ENCODE assay signal across 18 mouse cellular contexts in genomic region chr19:55774824-55775223, GRCm38 (mm10). TPM values are rescaled to one million over a fixed set of nuclear protein-coding genes. Genes with fewer than 3 reads are reported as not detected.
A peak's percentile ranks its signal among the peaks of the same experiment; 100 is the strongest.
DNase-seq lines count a peak whose midpoint lies in the region; ATAC-seq and TF ChIP-seq lines count a peak whose summit lies in the region.
"Had no signal": no experiment of that assay in that cellular context is flagged by ENCODE, and none has a peak within 500 bp of the region (broad histone marks: within the 10 kb centered on the region; RNA-seq: fewer than 3 reads in every experiment).

No protein-coding gene starts in this region.

- no peak for ATAC-seq in kidney, embryonic 16.5 days (ENCODE audit: low FRiP score, low TSS enrichment)
- ATAC-seq in granulocyte monocyte progenitor cell, adult 5-6 weeks (replicated peaks; ENCODE audit: poor library complexity, severe bottlenecking) = peak; percentile 93
- no peak for ATAC-seq in stomach, embryonic 16.5 days (ENCODE audit: insufficient read depth, low FRiP score)

- H3K27me3 ChIP-seq in kidney, embryonic 16.5 days (ENCODE audit: insufficient read depth, low read length) = no peaks in the 10 kb centered on the region
- no peaks in the 10 kb centered on the region for H3K27me3 ChIP-seq in stomach, embryonic 16.5 days (ENCODE audit: control insufficient read depth, insufficient read depth, low read length)
- H3K27me3 ChIP-seq: kidney, embryonic 15.5 days had no signal

- TF ChIP-seq CTCF in layer of hippocampus, adult 2 months (conservative IDR thresholded peaks at IDR 0.05) = no peak

- no peak for DNase-seq in kidney, postnatal 36 days
- DNase-seq in MEL-GATA-1-ER (ENCODE audit: extremely low read depth, low read depth) = peak; percentile 10
- DNase-seq in heart, postnatal 25 days (ENCODE audit: low spot score) = no peak
- no peak for DNase-seq in layer of hippocampus, adult 2 months (ENCODE audit: low spot score in 2 of 2)
- DNase-seq: adrenal gland, adult 8-10 months; cerebellum, adult 9-10 months; gastrocnemius, postnatal 10 days; heart, postnatal 14 days; layer of hippocampus, adult 9-11 months; midbrain, embryonic 14.5 days; right cerebral cortex, postnatal 4 days; thymus, postnatal 14 days had no signal

- no peak overlapping the region for H3K4me3 ChIP-seq in kidney, embryonic 16.5 days (ENCODE audit: low read length)
- H3K4me3 ChIP-seq in stomach, embryonic 16.5 days (replicated peaks; ENCODE audit: low read length) = no peak overlapping the region
- no peak overlapping the region for H3K4me3 ChIP-seq in layer of hippocampus, adult 2 months
- H3K4me3 ChIP-seq: heart, embryonic 10.5 days; kidney, embryonic 15.5 days; neural tube, embryonic 13.5 days had no signal

- no peak overlapping the region for H3K4me2 ChIP-seq in kidney, embryonic 16.5 days (replicated peaks; ENCODE audit: low read depth, low read length)
- H3K4me2 ChIP-seq in stomach, embryonic 16.5 days (ENCODE audit: low read depth, low read length) = no peak overlapping the region
- H3K4me2 ChIP-seq: kidney, embryonic 15.5 days; neural tube, embryonic 13.5 days had no signal

- no peaks in the 10 kb centered on the region for H3K36me3 ChIP-seq in kidney, embryonic 16.5 days (ENCODE audit: insufficient read depth, low read length)
- no peaks in the 10 kb centered on the region for H3K36me3 ChIP-seq in stomach, embryonic 16.5 days (ENCODE audit: control insufficient read depth, insufficient read depth, low read length)
- H3K36me3 ChIP-seq: kidney, embryonic 15.5 days; neural tube, embryonic 13.5 days had no signal

- no peak overlapping the region for H3K9ac ChIP-seq in kidney, embryonic 16.5 days (replicated peaks; ENCODE audit: low read length)
- H3K9ac ChIP-seq in stomach, embryonic 16.5 days (ENCODE audit: low read length) = no peak overlapping the region
- H3K9ac ChIP-seq: kidney, embryonic 15.5 days; neural tube, embryonic 13.5 days had no signal

- H3K27ac ChIP-seq in kidney, embryonic 16.5 days (ENCODE audit: low read length) = 0 out of 2 replicates have a peak overlapping the region, but pooled peaks have one; percentile 6
- H3K27ac ChIP-seq in stomach, embryonic 16.5 days (ENCODE audit: low read length) = peak overlapping the region; percentile 42
- H3K27ac ChIP-seq in layer of hippocampus, adult 2 months = no peak overlapping the region
- H3K27ac ChIP-seq: heart, embryonic 10.5 days; kidney, embryonic 15.5 days; neural tube, embryonic 13.5 days had no signal

- no peaks in the 10 kb centered on the region for H3K9me3 ChIP-seq in kidney, embryonic 16.5 days (ENCODE audit: low read length)
- no peaks in the 10 kb centered on the region for H3K9me3 ChIP-seq in stomach, embryonic 16.5 days (replicated peaks; ENCODE audit: control insufficient read depth, low read length)
- H3K9me3 ChIP-seq: heart, embryonic 10.5 days; kidney, embryonic 15.5 days; neural tube, embryonic 13.5 days had no signal

- peaks cover 28% of the 10 kb centered on the region for H3K4me1 ChIP-seq in kidney, embryonic 16.5 days (ENCODE audit: insufficient read depth, low read length)
- peaks cover 37% of the 10 kb centered on the region for H3K4me1 ChIP-seq in stomach, embryonic 16.5 days (ENCODE audit: control insufficient read depth, insufficient read depth, low read length)

- intact Hi-C loops in heart, postnatal 25 days (cut with DNase I) = no loop called here

- 45% methylated on average over 7 of the region's 7 CpGs for WGBS in kidney, embryonic 16.5 days
- WGBS in stomach, embryonic 16.5 days = 50% methylated on average over 7 of the region's 7 CpGs

RNA-seq across cellular contexts. Expression of gene Tcf7l2, which starts 33.2 kb away (rescaled TPM):
- 50.1 and 68.9 TPM in 2 replicates for polyA plus RNA-seq in kidney, embryonic 16.5 days (2015; fragmentation: Nextera tagmentation; extraction: Ambion mirVana)
- 9.3 and 11.7 TPM in 2 replicates for total RNA-seq in granulocyte monocyte progenitor cell, adult 5-6 weeks (2014; fragmentation: Nextera tagmentation)
- 0.73 and 2.9 TPM in 2 replicates for total RNA-seq in granulocyte monocyte progenitor cell, adult 5-6 weeks (2017)
- polyA plus RNA-seq in stomach, embryonic 16.5 days (2015; fragmentation: Nextera tagmentation; extraction: Ambion mirVana) = 76.8 and 81.3 TPM in 2 replicates
- total RNA-seq in heart, postnatal 25 days (2021) = 10 to 100 TPM; 14.6 to 14.7 TPM
- total RNA-seq in layer of hippocampus, adult 2 months (2021) = 10 to 100 TPM in 1 of 2 experiments, 1 to 10 TPM in 1; 9.9 to 11.3 TPM
